Mouse (Mus musculus) heart, postnatal 25 days (tissue): ENCODE results near the gene Cst8. TPM values are rescaled to one million over a fixed set of nuclear protein-coding genes. Genes with fewer than 3 reads are reported as not detected.

Experiments
- total RNA-seq, 2 experiments: library from RNA; stranded (reverse); gene quantifications; 2 replicates each; pipeline ENCODE4 v1.2.3; 2021

The Cst8 gene
- total RNA-seq, 2 experiments from 2014 or later, result not detected

Other genes with a start within 250 kb of the Cst8 start
- 1 to 10 TPM; 6.3 to 7.3 TPM for gene Nxt1, start 126.2 kb upstream of the Cst8 start, total RNA-seq
- 10 to 100 TPM; 18.1 to 24.2 TPM for gene Gzf1, start 117.8 kb upstream of the Cst8 start, total RNA-seq
- 1 to 10 TPM; 1.3 to 1.4 TPM for gene Napb, start 66.3 kb upstream of the Cst8 start, total RNA-seq
- gene Cstl1, start 48.4 kb upstream of the Cst8 start, total RNA-seq, result not detected
- not detected for gene Cst11, start 27.3 kb upstream of the Cst8 start, total RNA-seq
- gene 8030411F24Rik, start 16.8 kb upstream of the Cst8 start, total RNA-seq, result not detected
- gene Cst12, start 9.4 kb upstream of the Cst8 start, total RNA-seq, result 1 to 10 TPM in 1 of 2 experiments, under 1 TPM in 1; 0.52 to 2.1 TPM
- not detected for gene Cst13, start 21.3 kb downstream of the Cst8 start, total RNA-seq
- gene Cst9, start 36.4 kb downstream of the Cst8 start, total RNA-seq, result 1 to 10 TPM; 1.3 to 1.8 TPM
- gene 9230104L09Rik, start 66.3 kb downstream of the Cst8 start, total RNA-seq, result under 1 TPM; 0.49 to 0.95 TPM
- 1,000 to 10,000 TPM in 1 of 2 experiments, 100 to 1,000 TPM in 1; 940 to 1,010 TPM for gene Cst3, start 76.9 kb downstream of the Cst8 start, total RNA-seq
- gene Gm1330, start 204.5 kb downstream of the Cst8 start, total RNA-seq, result not detected
- gene Gm10750, start 218.5 kb downstream of the Cst8 start, total RNA-seq, result not detected